Mouse (Mus musculus) fat pad, adult 2 months (tissue): Measurements from ENCODE around the gene Ifi208.
"Not testable (repeated sequence)": the region's sequence is repeated elsewhere in the genome, so short reads cannot be mapped to it uniquely, and the experiment has no call there.

Experiments used
- DNase-seq: peaks from one replicate; pipeline ENCODE4 v3.0.0-alpha.2; 2011; ENCODE audit warnings: low read depth, low spot score; ENCODE audit errors: extremely low read depth

The Ifi208 gene

GRCm38 (mm10) chr1:173673458-173674097, at the start of gene Ifi208:
Gene Ifi208, plus strand, starts transcription at chr1:173673675.
- not testable (repeated sequence) for DNase-seq

- DNase-seq: no peak
Measured at GRCm38 (mm10) chr1:173624052-173624451, 49.4 kb upstream of the Ifi208 start.

- DNase-seq: no peak
Measured at GRCm38 (mm10) chr1:173626686-173627085, 46.8 kb upstream of the Ifi208 start.

GRCm38 (mm10) chr1:173630622-173631021, 42.9 kb upstream of the Ifi208 start, which contains the start of gene Ifi209:
Gene Ifi209, plus strand, starts transcription at chr1:173630917.
- not testable (repeated sequence) for DNase-seq

- no peak for DNase-seq
Measured at GRCm38 (mm10) chr1:173633969-173634645, 39.4 kb upstream of the Ifi208 start.

- no peak for DNase-seq
Measured at GRCm38 (mm10) chr1:173645393-173645792, 28.1 kb upstream of the Ifi208 start.

GRCm38 (mm10) chr1:173657973-173658372, 15.5 kb upstream of the Ifi208 start:
- no peak for DNase-seq

- DNase-seq: not testable (repeated sequence)
Measured at GRCm38 (mm10) chr1:173678605-173679004, 5.1 kb downstream of the Ifi208 start.

GRCm38 (mm10) chr1:173694270-173694669, 20.8 kb downstream of the Ifi208 start:
- DNase-seq: no peak

GRCm38 (mm10) chr1:173733219-173733618, 59.7 kb downstream of the Ifi208 start:
- DNase-seq: no peak

- DNase-seq: not testable (repeated sequence)
Measured at GRCm38 (mm10) chr1:173735015-173735414, 61.5 kb downstream of the Ifi208 start.

GRCm38 (mm10) chr1:173736986-173737385, 63.5 kb downstream of the Ifi208 start:
- no peak for DNase-seq

- DNase-seq: no peak
Measured at GRCm38 (mm10) chr1:173740537-173740936, 67.1 kb downstream of the Ifi208 start.

- no peak for DNase-seq
Measured at GRCm38 (mm10) chr1:173741656-173742055, 68.2 kb downstream of the Ifi208 start, which contains the start of gene Ifi207. Gene Ifi207, minus strand, starts transcription at chr1:173741747.

GRCm38 (mm10) chr1:173742262-173742661, 68.8 kb downstream of the Ifi208 start:
- no peak for DNase-seq
